Mouse (Mus musculus): ENCODE data around the gene Bcl7c. TPM values are rescaled to one million over a fixed set of nuclear protein-coding genes. Genes with fewer than 3 reads are reported as not detected.

Gene Bcl7c
- total and polyA plus RNA-seq, 2 experiments from 2014 or later, result 48.8 to 86.8 TPM

- H3K4me2 ChIP-seq (ENCODE audit: low read depth, low read length), result no peak overlapping the region
- no peak for DNase-seq (ENCODE audit: low spot score)
- H3K9me3 ChIP-seq (ENCODE audit: low read length), result no peaks in the 10 kb centered on the region
- no peak for TF ChIP-seq CTCF (IDR thresholded peaks at IDR 0.05; ENCODE audit: low read depth)
- no peaks in the 10 kb centered on the region for H3K27me3 ChIP-seq (ENCODE audit: insufficient read depth, low read length)
- H3K27ac ChIP-seq, result no peak overlapping the region
- no peaks in the 10 kb centered on the region for H3K4me1 ChIP-seq (ENCODE audit: insufficient read depth, low read length)
- H3K4me3 ChIP-seq (ENCODE audit: low read length), result no peak overlapping the region
- WGBS, result 92% methylated on average over 8 of the region's 8 CpGs
- H3K36me3 ChIP-seq (ENCODE audit: insufficient read depth, low read length), result no peaks in the 10 kb centered on the region; the same call in 1 of the 2 replicates
- no peak for ATAC-seq
- H3K9ac ChIP-seq (replicated peaks; ENCODE audit: low read length), result no peak overlapping the region
Observed at GRCm38 (mm10) chr7:127693290-127693689, 15.4 kb downstream of the Bcl7c start.

DNA sequence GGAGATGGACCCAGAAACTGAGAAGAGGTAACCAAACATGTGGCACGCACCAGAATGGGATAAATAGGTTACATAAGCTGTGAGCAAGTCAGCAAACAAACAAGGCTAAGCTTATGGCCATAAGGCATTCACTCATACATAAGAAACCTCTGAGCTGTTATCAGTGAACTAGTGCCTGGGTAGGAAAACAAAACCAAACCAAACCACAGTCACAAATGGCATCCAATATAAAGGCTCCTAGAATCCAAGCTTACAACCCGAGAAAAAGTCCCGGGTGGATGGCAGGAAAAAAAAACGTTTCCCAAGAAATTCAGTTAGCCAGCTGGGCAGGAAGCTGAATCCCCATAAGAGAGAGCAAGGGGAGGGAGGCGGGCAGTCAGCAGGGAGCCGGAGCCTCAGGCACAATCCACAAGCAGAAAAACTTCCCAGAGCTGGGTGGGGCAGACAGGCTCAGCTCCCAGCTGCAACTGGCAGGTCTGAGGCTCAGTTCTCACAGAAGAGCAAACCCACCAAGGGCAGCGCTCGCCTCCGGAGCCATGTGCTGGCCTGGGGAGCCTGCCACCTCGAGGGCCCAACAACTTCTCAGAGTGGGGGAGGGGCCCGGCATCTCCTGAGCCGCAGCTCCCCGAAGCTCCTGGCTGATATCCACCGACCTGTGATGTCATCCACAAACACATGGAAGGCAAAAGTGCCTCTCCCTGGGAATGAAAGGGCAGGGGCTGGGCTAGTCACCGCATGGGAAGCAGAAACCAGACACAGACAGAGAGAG lies 17.3 kb downstream of the Bcl7c start:
- H3K4me2 ChIP-seq (ENCODE audit: low read depth, low read length), result peak overlapping the region; percentile 44
- H3K9ac ChIP-seq (replicated peaks; ENCODE audit: low read length), result no peak overlapping the region; the same call in 1 of the 2 replicates
- ATAC-seq (peak; percentile 74), DNase-seq (ENCODE audit: low spot score) (peak; percentile 62)
- no peak for TF ChIP-seq CTCF (IDR thresholded peaks at IDR 0.05; ENCODE audit: low read depth)
- H3K4me1 ChIP-seq (ENCODE audit: insufficient read depth, low read length), result no peaks in the 10 kb centered on the region
- 5% methylated on average over 15 of the region's 15 CpGs for WGBS
- no peaks in the 10 kb centered on the region; the same call in 1 of the 2 replicates for H3K36me3 ChIP-seq (ENCODE audit: insufficient read depth, low read length)
- peak overlapping the region; percentile 49 for H3K27ac ChIP-seq
- H3K4me3 ChIP-seq (ENCODE audit: low read length), result peak overlapping the region; percentile 14; the same call in 1 of the 2 replicates
- no peaks in the 10 kb centered on the region for H3K27me3 ChIP-seq (ENCODE audit: insufficient read depth, low read length)
- H3K9me3 ChIP-seq (ENCODE audit: low read length), result no peaks in the 10 kb centered on the region

DNA sequence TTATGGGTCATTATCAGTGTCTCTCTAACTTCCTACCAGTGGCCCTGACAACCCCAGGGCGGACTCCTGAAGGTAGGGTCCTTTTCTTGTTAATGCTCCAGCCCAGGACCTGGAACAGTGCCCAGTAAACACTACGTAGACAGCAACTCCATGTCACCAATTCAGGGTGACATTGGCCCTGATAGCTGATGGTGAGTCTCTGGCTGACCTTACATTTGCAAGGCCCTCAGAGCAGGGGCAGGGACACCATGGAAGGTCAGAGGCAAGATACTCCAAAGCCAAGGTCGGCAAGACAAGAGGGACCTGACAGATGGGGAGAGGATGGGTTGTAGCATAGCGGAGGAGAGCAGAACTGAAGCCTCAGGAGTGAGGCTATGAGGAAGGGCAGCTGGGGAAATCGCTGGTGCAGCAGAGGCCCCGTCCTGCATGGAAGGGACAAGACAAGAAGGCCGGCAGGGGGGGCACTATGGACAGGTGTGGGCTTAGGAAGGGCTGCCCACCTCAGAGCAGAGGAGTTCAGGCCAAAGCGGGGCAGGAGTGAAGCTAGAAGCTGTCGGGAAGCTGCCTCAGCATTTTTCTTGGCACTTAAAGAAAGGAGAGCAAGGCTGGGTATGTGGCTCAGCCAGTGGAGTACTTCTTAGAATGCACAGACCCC lies 19.0 kb downstream of the Bcl7c start:
- DNase-seq (ENCODE audit: low spot score) (no peak), ATAC-seq (no peak)
- Histone ChIP-seq H3K9ac (replicated peaks; ENCODE audit: low read length) (no peak overlapping the region), H3K36me3 (ENCODE audit: insufficient read depth, low read length) (no peaks in the 10 kb centered on the region; the same call in 1 of the 2 replicates), H3K27ac (no peak overlapping the region), H3K4me2 (ENCODE audit: low read depth, low read length) (no peak overlapping the region), H3K9me3 (ENCODE audit: low read length) (no peaks in the 10 kb centered on the region), H3K4me1 (ENCODE audit: insufficient read depth, low read length) (no peaks in the 10 kb centered on the region), H3K4me3 (ENCODE audit: low read length) (no peak overlapping the region), H3K27me3 (ENCODE audit: insufficient read depth, low read length) (no peaks in the 10 kb centered on the region)
- no peak for TF ChIP-seq CTCF (IDR thresholded peaks at IDR 0.05; ENCODE audit: low read depth)
- WGBS, result 66% methylated on average over 9 of the region's 9 CpGs

DNA sequence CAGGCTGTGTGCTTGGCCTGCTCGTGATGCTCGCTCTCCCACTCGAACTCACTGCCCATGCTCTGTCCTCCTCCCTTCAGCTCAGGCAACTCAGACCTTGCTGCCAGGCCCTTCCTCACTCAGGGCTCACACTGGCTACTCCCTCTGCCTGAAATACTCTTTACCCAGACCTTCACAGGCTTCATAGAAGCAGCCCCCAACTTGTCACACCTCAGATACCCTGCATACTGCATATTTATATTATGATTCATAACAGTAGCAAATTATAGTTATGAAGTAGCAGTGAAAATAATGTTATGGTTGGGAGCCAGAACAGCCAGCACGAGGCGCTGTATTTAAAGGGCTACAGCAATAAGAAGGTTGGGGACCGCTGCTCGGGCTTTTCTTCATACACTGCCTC lies 19.8 kb downstream of the Bcl7c start:
- no peak for DNase-seq (ENCODE audit: low spot score)
- no peaks in the 10 kb centered on the region for H3K4me1 ChIP-seq (ENCODE audit: insufficient read depth, low read length)
- H3K9ac ChIP-seq (replicated peaks; ENCODE audit: low read length), result no peak overlapping the region
- H3K27ac ChIP-seq, result no peak overlapping the region
- WGBS, result 88% methylated on average over 7 of the region's 7 CpGs
- H3K4me3 ChIP-seq (ENCODE audit: low read length), result no peak overlapping the region
- no peaks in the 10 kb centered on the region for H3K27me3 ChIP-seq (ENCODE audit: insufficient read depth, low read length)
- no peaks in the 10 kb centered on the region for H3K9me3 ChIP-seq (ENCODE audit: low read length)
- H3K36me3 ChIP-seq (ENCODE audit: insufficient read depth, low read length), result no peaks in the 10 kb centered on the region
- no peak for TF ChIP-seq CTCF (IDR thresholded peaks at IDR 0.05; ENCODE audit: low read depth)
- H3K4me2 ChIP-seq (ENCODE audit: low read depth, low read length), result no peak overlapping the region
- ATAC-seq, result no peak

GRCm38 (mm10) chr7:127686740-127687449 lies 21.8 kb downstream of the Bcl7c start:
- no peak for TF ChIP-seq CTCF (IDR thresholded peaks at IDR 0.05; ENCODE audit: low read depth)
- no peaks in the 10 kb centered on the region for H3K4me1 ChIP-seq (ENCODE audit: insufficient read depth, low read length)
- WGBS, result 81% methylated on average over 11 of the region's 11 CpGs
- no peak overlapping the region for H3K4me3 ChIP-seq (ENCODE audit: low read length)
- H3K9me3 ChIP-seq (ENCODE audit: low read length), result no peaks in the 10 kb centered on the region
- DNase-seq (ENCODE audit: low spot score) (no peak), ATAC-seq (no peak)
- H3K27ac ChIP-seq, result no peak overlapping the region
- no peaks in the 10 kb centered on the region for H3K27me3 ChIP-seq (ENCODE audit: insufficient read depth, low read length)
- no peak overlapping the region for H3K4me2 ChIP-seq (ENCODE audit: low read depth, low read length)
- no peak overlapping the region for H3K9ac ChIP-seq (replicated peaks; ENCODE audit: low read length)
- H3K36me3 ChIP-seq (ENCODE audit: insufficient read depth, low read length), result no peaks in the 10 kb centered on the region

DNA sequence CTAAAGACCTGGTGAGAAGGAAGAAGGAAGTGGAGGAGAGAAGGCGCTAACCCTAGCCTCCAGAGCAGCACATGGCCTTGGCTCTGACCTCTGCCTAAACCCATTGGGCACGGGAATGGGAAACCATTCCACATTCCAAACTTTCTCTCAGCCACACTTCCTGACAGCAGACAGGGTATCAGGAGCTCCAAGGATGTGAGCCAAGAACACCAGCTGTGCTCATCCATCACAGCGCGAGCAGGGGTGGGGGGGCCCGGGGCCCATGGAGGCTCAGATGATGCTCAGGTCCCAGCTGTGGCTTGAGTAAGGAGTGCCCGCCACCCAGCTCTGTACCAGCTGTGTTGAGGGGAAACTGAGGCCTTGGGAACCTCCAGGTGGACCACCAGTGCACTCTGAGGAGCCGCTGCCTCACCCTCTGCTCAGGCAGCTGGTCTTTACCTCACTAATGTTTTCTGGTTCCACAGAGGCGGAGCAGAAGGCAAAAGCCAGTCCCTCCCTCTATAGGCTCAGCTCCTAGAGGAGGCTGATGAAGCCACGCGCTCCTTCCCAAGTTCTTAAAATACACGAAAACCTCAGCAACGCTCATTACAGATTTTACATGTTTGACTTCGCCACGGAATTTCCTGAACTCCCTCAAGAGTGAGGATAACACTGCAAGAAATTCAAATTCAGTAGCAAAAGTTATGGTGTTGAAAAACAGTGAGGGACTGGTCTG lies 23.3 kb downstream of the Bcl7c start:
- Histone ChIP-seq H3K27me3 (ENCODE audit: insufficient read depth, low read length) (no peaks in the 10 kb centered on the region), H3K9ac (replicated peaks; ENCODE audit: low read length) (no peak overlapping the region), H3K4me2 (ENCODE audit: low read depth, low read length) (no peak overlapping the region), H3K9me3 (ENCODE audit: low read length) (no peaks in the 10 kb centered on the region), H3K4me1 (ENCODE audit: insufficient read depth, low read length) (no peaks in the 10 kb centered on the region), H3K4me3 (ENCODE audit: low read length) (no peak overlapping the region), H3K36me3 (ENCODE audit: insufficient read depth, low read length) (no peaks in the 10 kb centered on the region), H3K27ac (no peak overlapping the region)
- ATAC-seq (no peak), DNase-seq (ENCODE audit: low spot score) (peak; percentile 28)
- TF ChIP-seq CTCF (IDR thresholded peaks at IDR 0.05; ENCODE audit: low read depth), result no peak
- 58% methylated on average over 14 of the region's 14 CpGs for WGBS
